Mouse (Mus musculus) kidney, postnatal 14 days (tissue): ENCODE measurements around the gene Tagln.

ENCODE experiments used
- DNase-seq: peaks from one replicate; pipeline ENCODE4 v3.0.0; 2022; ENCODE audit warnings: mixed read lengths

Tagln gene

DNA sequence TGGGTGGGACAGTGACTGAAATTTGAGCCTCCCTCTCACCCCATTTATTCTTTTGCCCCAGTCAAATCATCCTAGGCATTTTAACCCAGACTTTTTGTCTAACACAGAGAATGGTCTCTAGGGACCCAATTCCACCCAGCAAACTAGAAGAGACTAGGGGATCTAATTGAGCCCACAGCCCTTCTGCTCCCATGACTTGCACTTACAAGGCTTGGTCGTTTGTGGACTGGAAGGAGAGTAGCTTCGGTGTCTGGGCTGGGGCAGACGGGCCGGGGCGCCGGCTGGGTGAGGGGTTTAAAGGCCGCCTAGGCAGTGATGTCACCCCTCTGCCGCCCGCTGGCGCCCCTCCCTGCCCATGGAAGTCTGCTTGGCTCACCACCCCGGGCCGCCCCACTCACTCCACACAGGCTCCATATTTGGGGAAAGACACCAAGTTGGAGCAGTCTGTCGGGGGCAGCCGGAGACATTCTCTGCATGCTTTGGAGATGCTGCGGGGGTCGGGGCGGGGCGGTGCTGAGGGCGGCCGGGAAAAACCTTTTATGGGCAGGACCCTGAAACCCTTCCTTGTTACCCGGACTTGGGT is at the start of gene Tagln:
Gene Tagln (minus strand): TSS at position 431 of the 583 bp plus-strand sequence.
- peak; percentile 73 for DNase-seq

GRCm38 (mm10) chr9:45985229-45985567 is 49.3 kb upstream of the Tagln start:
- DNase-seq = peak; percentile 71

- peak; percentile 92 for DNase-seq
These were observed 48.8 kb upstream of the Tagln start for GRCm38 (mm10) chr9:45984409-45985228.

DNA sequence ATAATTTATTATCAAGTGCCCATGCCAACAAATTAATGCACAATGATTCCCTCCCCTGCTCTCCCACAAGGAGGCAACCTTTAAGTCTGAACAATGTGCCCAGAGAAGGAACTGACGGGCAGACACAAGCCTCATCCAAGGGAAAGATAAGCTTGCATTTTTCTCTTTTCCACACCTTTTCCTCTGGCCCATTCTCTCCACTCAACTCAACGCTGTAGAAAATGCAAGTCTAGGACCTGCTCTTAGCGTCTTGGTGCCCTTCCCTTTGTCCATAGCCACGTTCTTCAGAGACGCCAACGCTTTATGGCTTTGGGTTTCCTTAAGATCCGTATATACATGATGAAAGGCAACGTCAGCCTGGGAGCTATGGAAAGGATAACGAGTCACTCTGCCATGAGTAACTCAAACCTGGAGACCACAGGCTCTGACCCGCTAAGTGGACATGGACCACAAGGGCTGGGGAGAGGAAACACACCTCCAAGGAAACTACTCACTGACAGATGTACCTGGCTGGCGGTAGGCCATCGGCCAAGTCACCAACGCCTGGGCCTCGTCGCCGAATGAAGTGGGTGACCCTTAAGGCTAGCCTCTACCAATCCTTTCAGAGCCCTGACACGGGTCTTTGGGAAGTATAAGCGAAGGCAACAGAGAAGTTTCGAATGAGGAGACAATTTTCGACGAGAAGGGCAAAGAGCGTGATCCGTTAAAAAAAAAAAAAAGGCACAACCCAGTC is 48.0 kb upstream of the Tagln start:
- peak; percentile 39 for DNase-seq

DNA sequence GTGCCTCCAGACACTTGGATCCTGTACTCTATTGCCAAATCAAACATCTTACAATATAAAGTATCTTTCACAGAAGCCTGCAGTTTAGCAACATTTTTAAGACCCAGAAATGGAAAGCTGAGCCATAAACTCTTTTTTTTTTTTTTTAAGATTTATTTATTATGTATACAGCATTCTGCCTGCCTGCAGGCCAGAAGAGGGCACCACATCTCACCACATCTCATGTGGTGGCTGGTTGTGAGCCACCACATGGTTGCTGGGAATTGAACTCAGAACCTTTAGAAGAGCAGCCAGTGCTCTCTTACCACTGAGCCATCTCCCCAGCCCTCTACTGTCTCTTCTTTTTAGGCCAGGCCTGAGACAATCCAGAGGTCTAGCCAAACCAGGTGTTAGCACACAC is 45.5 kb upstream of the Tagln start:
- DNase-seq = no peak

- DNase-seq = no peak
These were observed 44.8 kb upstream of the Tagln start for GRCm38 (mm10) chr9:45980611-45981010.

DNA sequence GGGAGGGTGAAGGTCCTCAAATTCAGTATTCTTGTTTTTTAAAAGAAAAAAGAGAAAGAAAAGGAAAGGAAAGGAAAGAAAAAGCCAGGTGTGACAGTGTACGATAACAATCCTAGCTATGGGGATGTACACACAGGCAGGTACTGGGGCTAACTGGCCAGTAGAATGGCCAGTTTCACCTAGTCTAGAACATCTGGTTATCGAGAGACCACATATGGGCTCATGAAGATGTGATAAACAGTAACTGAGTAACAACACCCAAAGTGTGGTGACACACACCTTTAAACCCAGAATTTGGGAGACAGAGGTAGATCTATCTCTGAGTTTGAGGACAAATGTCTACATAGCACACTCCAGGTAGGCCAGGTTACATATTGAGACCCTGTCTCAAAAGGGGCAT is 43.9 kb upstream of the Tagln start:
- no peak for DNase-seq

GRCm38 (mm10) chr9:45976884-45977283 is 41.0 kb upstream of the Tagln start:
- DNase-seq = no peak

- DNase-seq = no peak
These were observed 27.7 kb upstream of the Tagln start for GRCm38 (mm10) chr9:45963577-45963976.

GRCm38 (mm10) chr9:45961855-45962254 is 26.0 kb upstream of the Tagln start:
- DNase-seq = no peak

GRCm38 (mm10) chr9:45959661-45960060 is 23.8 kb upstream of the Tagln start:
- no peak for DNase-seq

DNA sequence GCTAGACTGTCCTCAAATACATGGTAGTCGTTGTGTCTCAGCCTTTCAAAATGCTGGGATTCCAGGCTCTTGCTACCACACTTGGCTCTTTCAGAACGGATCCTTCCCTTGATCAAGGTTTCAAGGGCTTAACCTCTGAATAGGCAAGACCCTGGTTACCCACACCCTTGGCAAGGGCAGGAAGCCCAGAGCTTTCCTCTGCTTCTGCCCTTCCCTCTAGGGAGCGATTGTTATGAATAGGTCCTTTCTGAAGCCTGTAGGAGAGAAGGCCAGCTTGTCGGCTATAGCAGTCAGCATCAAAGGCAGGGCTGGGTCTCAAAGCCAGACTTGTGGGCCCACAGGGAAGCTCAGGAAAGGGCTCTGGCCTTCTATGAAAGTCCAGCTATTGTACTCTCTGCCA is 23.0 kb upstream of the Tagln start:
- DNase-seq = no peak

- peak; percentile 53 for DNase-seq
These were observed 22.3 kb upstream of the Tagln start for GRCm38 (mm10) chr9:45958023-45958670.

DNA sequence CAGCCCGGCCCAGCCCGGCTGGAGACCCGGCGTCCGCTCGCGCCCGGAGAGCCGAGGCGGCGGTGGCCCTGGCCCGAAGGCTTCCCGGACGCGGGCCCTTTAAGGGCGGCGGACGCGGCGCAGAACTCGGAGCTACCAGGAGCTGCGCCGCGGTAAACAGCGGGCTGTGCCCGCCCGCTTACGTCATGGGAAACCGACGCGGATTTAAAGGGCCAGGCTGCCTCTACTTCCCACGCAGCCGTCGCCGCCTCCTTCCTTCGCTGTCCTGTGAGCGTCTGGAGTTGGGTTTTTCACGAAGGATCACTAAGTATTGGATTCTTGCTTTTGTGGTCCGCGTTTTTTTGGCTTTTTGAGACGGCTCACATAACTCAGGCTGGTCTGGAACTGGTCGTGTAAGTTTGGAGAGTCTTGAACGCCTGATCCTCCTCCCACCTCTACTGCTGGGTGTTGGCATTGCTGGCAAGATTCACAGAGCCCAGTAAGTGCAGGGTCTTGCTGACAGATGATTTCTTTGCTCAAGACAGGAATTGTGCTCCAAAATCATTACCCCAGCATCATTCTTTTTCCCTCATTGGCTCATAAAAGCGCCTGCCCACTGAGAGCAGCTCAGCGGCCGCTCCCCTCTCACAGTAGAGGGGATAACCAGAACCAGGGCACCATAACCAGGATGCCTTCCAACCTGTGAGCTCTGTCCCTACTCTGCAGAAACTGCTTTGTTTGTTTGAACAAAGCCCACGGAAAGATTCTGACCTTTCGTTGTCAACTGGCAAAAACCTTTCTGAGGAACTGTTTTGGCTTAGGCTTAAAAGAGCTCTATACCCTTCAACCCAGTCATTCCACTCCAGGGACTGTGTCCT is 19.5 kb upstream of the Tagln start, which contains the start of gene Sidt2:
Gene Sidt2 (minus strand): TSS at position 152 of the 857 bp plus-strand sequence.
- peak; percentile 94 for DNase-seq

GRCm38 (mm10) chr9:45954294-45955106 is 18.6 kb upstream of the Tagln start:
- DNase-seq = peak; percentile 72

- DNase-seq = no peak
These were observed 17.8 kb upstream of the Tagln start for GRCm38 (mm10) chr9:45953511-45954293.

GRCm38 (mm10) chr9:45952890-45953289 is 17.0 kb upstream of the Tagln start:
- DNase-seq = no peak

DNA sequence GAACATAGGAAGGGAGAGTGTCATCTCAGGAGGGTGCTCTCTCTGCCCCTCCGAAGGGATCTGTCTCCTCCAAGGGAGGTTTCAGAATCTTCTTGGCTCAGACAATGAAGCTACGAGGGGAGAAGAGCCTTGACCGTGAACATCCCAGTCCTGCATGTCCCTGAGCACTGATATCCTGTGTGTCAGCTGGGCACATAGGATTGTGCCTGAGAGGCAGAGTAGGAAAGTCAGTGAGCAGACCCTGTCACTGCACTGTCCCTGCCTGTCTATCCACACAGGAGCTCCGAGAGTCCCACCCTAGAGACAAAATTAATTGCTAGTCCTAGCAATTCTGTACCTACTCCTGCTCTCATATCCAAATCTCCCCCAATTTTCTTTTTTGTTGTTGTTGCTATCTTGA is 16.2 kb upstream of the Tagln start:
- DNase-seq = no peak

- no peak for DNase-seq
These were observed 11.0 kb upstream of the Tagln start for GRCm38 (mm10) chr9:45946872-45947183.

DNA sequence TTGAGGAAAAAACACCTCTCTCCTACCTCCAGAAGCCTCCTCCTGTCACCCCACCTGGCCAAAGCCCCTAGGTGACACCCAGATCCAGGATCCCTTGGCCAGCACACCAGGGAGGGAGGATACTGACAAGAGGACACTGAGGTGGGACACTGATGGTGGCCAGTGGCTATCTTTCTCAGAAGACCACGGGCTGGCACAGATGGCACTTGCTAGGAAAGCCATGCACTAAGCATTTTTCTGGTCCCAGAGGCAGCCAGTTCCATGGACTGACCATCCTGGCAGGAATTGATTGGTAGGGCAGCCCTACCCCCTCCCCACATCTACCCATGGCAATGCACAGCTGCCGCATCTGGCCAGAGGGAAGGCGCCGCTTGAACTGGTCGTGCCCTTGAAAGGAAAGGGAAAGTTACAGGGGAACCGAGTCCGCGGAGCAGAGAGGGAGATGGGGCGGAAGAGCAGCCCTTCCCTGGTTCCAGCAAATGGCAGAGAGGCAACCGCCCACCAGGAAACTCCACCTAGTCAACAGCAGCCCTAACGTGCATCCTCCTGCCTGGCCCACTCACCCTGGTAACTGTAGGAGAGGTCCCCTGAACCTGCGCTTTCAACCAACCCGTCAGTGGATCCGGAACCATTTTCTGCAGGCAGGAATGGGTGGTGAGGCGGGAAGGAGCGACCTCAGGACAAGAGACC is 10.5 kb upstream of the Tagln start:
- DNase-seq = no peak
